Mouse (Mus musculus): ENCODE measurements around the gene Capza2.

DNA sequence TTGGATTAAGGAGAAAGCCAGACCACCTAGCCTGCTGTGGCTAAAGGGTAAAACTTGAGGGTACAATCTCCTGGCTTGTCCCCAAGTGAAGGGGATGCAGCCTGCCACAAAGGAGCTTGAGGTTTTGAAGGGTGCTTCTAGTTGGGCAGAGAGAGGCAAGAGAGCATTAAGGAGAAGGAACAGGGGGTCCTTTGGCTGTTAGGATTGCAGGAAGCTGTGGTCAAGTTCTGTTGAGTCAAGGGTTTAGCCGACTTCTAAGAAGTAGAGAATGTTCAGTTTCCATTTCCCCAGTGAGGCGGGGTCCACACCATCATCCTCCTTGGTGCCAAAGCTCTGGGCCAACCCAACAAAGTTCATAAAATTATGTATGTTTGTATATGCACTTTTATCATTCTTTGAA is 19.0 kb downstream of the Capza2 start:
- TF ChIP-seq POLR2A (IDR thresholded peaks at IDR 0.05; ENCODE audit: insufficient read length, low read depth) (no peak), TCF12 (IDR thresholded peaks at IDR 0.05; ENCODE audit: insufficient read depth, poor library complexity, severe bottlenecking) (no peak), E2F4 (IDR thresholded peaks at IDR 0.05; ENCODE audit: insufficient read depth) (no peak), MYOD1 (IDR thresholded peaks at IDR 0.05; ENCODE audit: control insufficient read depth in 1 of 3, insufficient read length in 2 of 3, low read depth in 2 of 3) (no peak), POLR2AphosphoS2 (IDR thresholded peaks at IDR 0.05; ENCODE audit: insufficient read length, low read depth) (no peak), MYOG (IDR thresholded peaks at IDR 0.05; ENCODE audit: control insufficient read depth in 1 of 3, insufficient read depth in 1 of 3, insufficient read length in 2 of 3, low read depth in 2 of 3) (no peak), TCF3 (IDR thresholded peaks at IDR 0.05; ENCODE audit: insufficient read length, low read depth) (no peak), USF1 (IDR thresholded peaks at IDR 0.05; ENCODE audit: low read depth) (no peak), MAX (IDR thresholded peaks at IDR 0.05; ENCODE audit: low read depth) (no peak)
